Mouse (Mus musculus) kidney, embryonic 14.5 days (tissue): ENCODE data around the gene Stard10. TPM values are rescaled to one million over a fixed set of nuclear protein-coding genes. Genes with fewer than 3 reads are reported as not detected.

Experiments used
- ATAC-seq: fragments of 200-750 bp; cut with Nextera tagmentation; 2 replicates; pipeline ENCODE4 v1.8.0; 2017; ENCODE audit warnings: moderate number of reproducible peaks, mild to moderate bottlenecking, moderate TSS enrichment, moderate library complexity; ENCODE audit not compliant: low FRiP score, low TSS enrichment
- H3K27ac ChIP-seq: fragments of 300-500 bp; sonication (generic); 2 replicates; pipeline ENCODE4 v1.5.1; 2014; ENCODE audit warnings: low read depth, mild to moderate bottlenecking, low read length, moderate library complexity, mixed read lengths
- H3K27me3 ChIP-seq: fragments of 300-500 bp; sonication (generic); 2 replicates; pipeline ENCODE4 v1.6.1; 2014; ENCODE audit warnings: mild to moderate bottlenecking, low read length; ENCODE audit not compliant: control insufficient read depth, insufficient read depth
- H3K36me3 ChIP-seq: fragments of 300-500 bp; sonication (generic); 2 replicates; pipeline ENCODE4 v1.6.1; 2014; ENCODE audit warnings: low read length, mixed read lengths; ENCODE audit not compliant: control insufficient read depth, insufficient read depth
- H3K4me1 ChIP-seq: fragments of 300-500 bp; sonication (generic); 2 replicates; pipeline ENCODE4 v1.6.1; 2014; ENCODE audit warnings: low read length, mixed read lengths; ENCODE audit not compliant: control insufficient read depth, insufficient read depth
- H3K4me2 ChIP-seq: fragments of 300-500 bp; sonication (generic); replicated peaks from 2 replicates; pipeline ENCODE4 v1.6.1; 2014; ENCODE audit warnings: low read depth, mild to moderate bottlenecking, low read length
- H3K4me3 ChIP-seq: fragments of 300-500 bp; sonication (generic); 2 replicates; pipeline ENCODE4 v1.5.1; 2014; ENCODE audit warnings: mild to moderate bottlenecking, low read length
- H3K9ac ChIP-seq: fragments of 300-500 bp; sonication (generic); 2 replicates; pipeline ENCODE4 v1.6.1; 2014; ENCODE audit warnings: low read depth, mild to moderate bottlenecking, low read length, moderate library complexity
- H3K9me3 ChIP-seq: fragments of 300-500 bp; sonication (generic); 2 replicates; pipeline ENCODE4 v1.6.1; 2016; ENCODE audit warnings: low read length; ENCODE audit not compliant: control insufficient read depth
- WGBS: fragments of 180-500 bp; shearing (Covaris S2); extraction: QIAGEN DNeasy Blood & Tissue Kit; methylation state at CpG from one replicate; pipeline ENCODE4 v1.1.7; 2014; 5-methylcytosine and 5-hydroxymethylcytosine counted together
- polyA plus RNA-seq: library from polyadenylated mRNA; unstranded; fragments of >200 nt; fragmentation: Nextera tagmentation; extraction: Ambion mirVana; gene quantifications from 2 replicates; pipeline ENCODE4 v1.2.1, GENCODE M21; 2014

Stard10 gene
- polyA plus RNA-seq, 1 experiment from 2014 or later = 59.6 TPM

GRCm38 (mm10) chr7:101290401-101290800 lies 26.5 kb upstream of the Stard10 start:
- no peak overlapping the region for H3K27ac ChIP-seq
- no peak overlapping the region for H3K4me3 ChIP-seq
- no peaks in the 10 kb centered on the region for H3K4me1 ChIP-seq
- H3K9me3 ChIP-seq = no peaks in the 10 kb centered on the region
- ATAC-seq = no peak
- no peaks in the 10 kb centered on the region for H3K27me3 ChIP-seq
- WGBS = 85% methylated on average over 10 of the region's 10 CpGs
- H3K4me2 ChIP-seq = no peak overlapping the region
- H3K36me3 ChIP-seq = peaks cover 25% of the 10 kb centered on the region
- H3K9ac ChIP-seq = no peak overlapping the region

DNA sequence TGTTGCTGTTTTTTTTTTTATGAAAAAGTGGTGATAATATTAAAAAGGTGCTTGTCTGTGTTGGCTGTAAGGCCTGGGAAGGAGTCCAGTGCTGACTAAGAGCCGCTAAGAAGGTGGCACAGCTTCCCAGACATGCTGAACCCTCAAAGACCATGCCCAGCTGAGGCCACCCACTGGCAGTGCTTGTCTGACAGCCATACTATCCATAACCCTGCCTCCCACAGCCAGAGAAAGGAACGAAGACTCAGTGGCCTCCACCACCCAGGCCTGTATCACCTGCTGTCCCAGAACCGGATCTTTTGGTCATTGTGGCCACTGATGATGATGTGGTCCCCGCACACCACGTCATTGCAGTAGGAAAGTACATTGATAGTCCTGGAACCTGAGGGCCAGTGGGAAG lies 25.7 kb upstream of the Stard10 start:
- H3K9ac ChIP-seq = no peak overlapping the region
- 90% methylated on average over 5 of the region's 5 CpGs for WGBS
- H3K9me3 ChIP-seq = no peaks in the 10 kb centered on the region
- no peak overlapping the region for H3K4me2 ChIP-seq
- no peak overlapping the region for H3K4me3 ChIP-seq
- peaks cover 20% of the 10 kb centered on the region for H3K36me3 ChIP-seq
- ATAC-seq = no peak
- H3K27ac ChIP-seq = no peak overlapping the region
- H3K27me3 ChIP-seq = no peaks in the 10 kb centered on the region
- no peaks in the 10 kb centered on the region for H3K4me1 ChIP-seq

DNA sequence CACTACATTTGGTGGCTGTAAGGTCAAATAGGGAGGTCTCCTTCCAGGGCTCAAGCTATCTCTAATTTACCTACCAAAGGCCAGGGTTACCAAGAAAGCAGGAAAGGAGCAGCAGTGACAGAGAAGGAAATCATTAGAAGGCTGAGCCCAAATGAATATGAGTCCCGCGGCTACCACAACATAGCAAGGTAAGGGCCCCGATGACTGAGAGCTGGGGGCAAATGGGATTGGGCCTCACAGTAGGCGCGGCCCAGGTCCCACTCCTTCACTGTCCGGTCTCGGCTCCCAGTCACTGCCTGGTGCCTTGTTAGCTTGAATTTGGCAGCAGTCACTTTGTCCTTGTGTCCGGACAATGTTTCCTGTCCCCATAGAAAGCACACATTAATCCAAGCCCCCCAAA lies 25.2 kb upstream of the Stard10 start:
- no peak overlapping the region for H3K9ac ChIP-seq
- no peaks in the 10 kb centered on the region for H3K27me3 ChIP-seq
- 89% methylated on average over 8 of the region's 8 CpGs for WGBS
- no peak overlapping the region for H3K4me3 ChIP-seq
- peaks cover 3% of the 10 kb centered on the region; the same call in 1 of the 2 replicates for H3K4me1 ChIP-seq
- peaks cover 16% of the 10 kb centered on the region for H3K36me3 ChIP-seq
- ATAC-seq = no peak
- H3K4me2 ChIP-seq = no peak overlapping the region
- no peak overlapping the region for H3K27ac ChIP-seq
- H3K9me3 ChIP-seq = no peaks in the 10 kb centered on the region

DNA sequence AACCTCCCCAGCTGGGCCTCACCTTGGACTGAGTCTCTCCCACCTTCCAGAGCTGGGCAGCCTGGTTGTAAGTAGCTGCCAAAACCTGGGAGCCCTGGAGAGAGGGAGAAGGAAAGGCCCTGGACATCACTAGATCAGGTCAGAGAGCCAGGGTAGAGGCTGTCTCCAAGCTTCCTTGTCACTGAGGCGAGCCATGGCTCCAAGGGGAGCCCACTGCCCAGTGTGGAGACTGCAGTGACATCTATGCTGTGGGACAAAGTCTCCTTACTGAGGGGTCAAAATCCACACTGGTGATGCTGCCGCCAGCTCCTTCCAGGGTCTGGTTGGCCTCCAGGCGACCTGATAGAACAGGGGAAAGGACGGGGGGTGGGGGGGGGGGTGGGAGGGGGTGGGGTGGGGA lies 24.8 kb upstream of the Stard10 start:
- H3K4me3 ChIP-seq = no peak overlapping the region
- 74% methylated on average over 4 of the region's 4 CpGs for WGBS
- no peak overlapping the region for H3K4me2 ChIP-seq
- H3K27me3 ChIP-seq = no peaks in the 10 kb centered on the region; the same call in 1 of the 2 replicates
- H3K9me3 ChIP-seq = no peaks in the 10 kb centered on the region
- H3K9ac ChIP-seq = no peak overlapping the region
- ATAC-seq = no peak
- H3K36me3 ChIP-seq = peaks cover 14% of the 10 kb centered on the region; the same call in 1 of the 2 replicates
- H3K27ac ChIP-seq = no peak overlapping the region
- peaks cover 6% of the 10 kb centered on the region for H3K4me1 ChIP-seq

- H3K9me3 ChIP-seq = no peaks in the 10 kb centered on the region
- WGBS = 97% methylated on average over 1 of the region's 1 CpGs
- H3K27me3 ChIP-seq = no peaks in the 10 kb centered on the region; the same call in 1 of the 2 replicates
- no peak overlapping the region for H3K9ac ChIP-seq
- H3K27ac ChIP-seq = no peak overlapping the region
- no peak for ATAC-seq
- H3K4me3 ChIP-seq = no peak overlapping the region
- peaks cover 8% of the 10 kb centered on the region for H3K4me1 ChIP-seq
- H3K4me2 ChIP-seq = no peak overlapping the region
- peaks cover 12% of the 10 kb centered on the region; the same call in 1 of the 2 replicates for H3K36me3 ChIP-seq
Measured at GRCm38 (mm10) chr7:101292696-101293095, 24.2 kb upstream of the Stard10 start.

DNA sequence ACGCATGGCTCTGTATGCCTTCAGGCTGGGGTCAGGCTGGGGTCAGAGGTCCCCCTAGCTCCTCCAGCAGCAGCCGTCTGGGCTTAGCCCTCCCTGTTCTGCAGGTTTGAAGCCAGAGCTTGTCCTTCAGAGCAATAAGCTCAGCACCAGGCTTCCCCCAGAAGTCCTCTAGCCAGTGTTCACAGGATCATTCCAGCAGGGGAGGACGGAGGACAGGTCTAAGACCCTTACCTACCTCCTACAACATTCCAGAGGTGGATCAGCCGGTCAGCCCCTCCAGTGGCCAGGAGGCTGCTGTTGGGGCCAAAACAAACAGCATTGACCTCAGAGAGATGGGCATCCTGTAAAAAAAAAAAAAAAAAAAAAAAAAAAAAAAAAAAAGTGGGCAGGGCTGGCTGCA lies 23.7 kb upstream of the Stard10 start:
- H3K27ac ChIP-seq = no peak overlapping the region
- no peak for ATAC-seq
- 43% methylated on average over 4 of the region's 4 CpGs for WGBS
- H3K9ac ChIP-seq = no peak overlapping the region
- no peak overlapping the region for H3K4me3 ChIP-seq
- peaks cover 11% of the 10 kb centered on the region; the same call in 1 of the 2 replicates for H3K36me3 ChIP-seq
- no peaks in the 10 kb centered on the region; the same call in 1 of the 2 replicates for H3K27me3 ChIP-seq
- H3K4me1 ChIP-seq = peaks cover 8% of the 10 kb centered on the region
- no peaks in the 10 kb centered on the region for H3K9me3 ChIP-seq
- no peak overlapping the region for H3K4me2 ChIP-seq

GRCm38 (mm10) chr7:101293611-101294010 lies 23.3 kb upstream of the Stard10 start:
- H3K9me3 ChIP-seq = no peaks in the 10 kb centered on the region
- H3K27ac ChIP-seq = no peak overlapping the region
- no peak for ATAC-seq
- no peak overlapping the region for H3K4me3 ChIP-seq
- no peak overlapping the region for H3K4me2 ChIP-seq
- H3K27me3 ChIP-seq = no peaks in the 10 kb centered on the region; the same call in 1 of the 2 replicates
- peaks cover 8% of the 10 kb centered on the region for H3K4me1 ChIP-seq
- H3K9ac ChIP-seq = no peak overlapping the region
- 58% methylated on average over 4 of the region's 4 CpGs for WGBS
- H3K36me3 ChIP-seq = peaks cover 11% of the 10 kb centered on the region; the same call in 1 of the 2 replicates

- no peak for ATAC-seq
- no peaks in the 10 kb centered on the region for H3K9me3 ChIP-seq
- peaks cover 3% of the 10 kb centered on the region for H3K27me3 ChIP-seq
- no peak overlapping the region for H3K4me3 ChIP-seq
- WGBS = 56% methylated on average over 1 of the region's 1 CpGs
- H3K36me3 ChIP-seq = no peaks in the 10 kb centered on the region; the same call in 1 of the 2 replicates
- no peak overlapping the region for H3K9ac ChIP-seq
- no peak overlapping the region for H3K27ac ChIP-seq
- H3K4me1 ChIP-seq = peaks cover 8% of the 10 kb centered on the region
- H3K4me2 ChIP-seq = no peak overlapping the region
Measured at GRCm38 (mm10) chr7:101295438-101295837, 21.4 kb upstream of the Stard10 start.

GRCm38 (mm10) chr7:101296252-101297022 lies 20.4 kb upstream of the Stard10 start:
- Histone ChIP-seq H3K9me3 (no peaks in the 10 kb centered on the region), H3K9ac (peak overlapping the region; percentile 50; the same call in 1 of the 2 replicates), H3K36me3 (no peaks in the 10 kb centered on the region; the same call in 1 of the 2 replicates), H3K4me2 (peak overlapping the region; percentile 71), H3K27ac (no peak overlapping the region), H3K4me3 (peak overlapping the region; percentile 34), H3K27me3 (peaks cover 3% of the 10 kb centered on the region), H3K4me1 (peaks cover 13% of the 10 kb centered on the region)
- WGBS = 9% methylated on average over 35 of the region's 35 CpGs
- ATAC-seq = peak; percentile 79
